Mouse (Mus musculus): ENCODE results near the gene Theg.
A peak's percentile ranks its signal among the peaks of the same experiment; 100 is the strongest.

Gene Theg

DNA sequence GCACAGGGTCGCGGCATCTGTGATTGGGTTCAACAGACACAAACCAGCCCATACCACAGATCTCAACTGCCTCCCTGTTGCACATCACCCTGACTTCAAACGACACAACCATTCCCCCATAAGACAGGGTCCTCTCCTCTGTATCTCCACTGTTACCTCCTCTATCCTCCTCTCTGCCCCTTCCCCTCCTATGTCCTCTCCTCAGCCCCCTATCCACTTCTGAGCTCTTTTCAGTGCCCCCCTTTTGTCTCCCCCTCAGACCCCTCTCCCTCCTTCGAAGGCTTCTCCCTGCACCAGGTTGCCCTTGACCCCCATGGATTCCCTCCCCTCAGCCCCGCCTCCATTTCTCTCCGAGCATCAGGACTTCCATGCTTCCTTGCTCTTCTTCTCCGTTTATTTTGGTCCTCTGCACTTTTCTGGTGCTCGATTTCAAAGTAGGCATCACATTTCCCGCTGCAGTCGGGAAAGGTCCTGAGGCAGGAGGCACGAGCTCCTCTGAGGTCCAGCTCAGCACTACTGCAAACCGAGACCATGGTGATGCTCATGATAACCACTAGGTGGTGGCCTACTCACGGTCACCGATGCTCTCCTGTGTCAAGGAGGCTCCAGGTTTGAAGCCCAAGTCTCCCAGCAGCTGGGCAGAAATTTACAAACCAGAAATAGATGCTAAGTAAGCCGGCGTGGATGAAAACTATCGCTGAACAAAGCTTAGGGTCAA is 7.9 kb upstream of the Theg start:
- peak; percentile 59 for DNase-seq (ENCODE audit: low read depth)

DNA sequence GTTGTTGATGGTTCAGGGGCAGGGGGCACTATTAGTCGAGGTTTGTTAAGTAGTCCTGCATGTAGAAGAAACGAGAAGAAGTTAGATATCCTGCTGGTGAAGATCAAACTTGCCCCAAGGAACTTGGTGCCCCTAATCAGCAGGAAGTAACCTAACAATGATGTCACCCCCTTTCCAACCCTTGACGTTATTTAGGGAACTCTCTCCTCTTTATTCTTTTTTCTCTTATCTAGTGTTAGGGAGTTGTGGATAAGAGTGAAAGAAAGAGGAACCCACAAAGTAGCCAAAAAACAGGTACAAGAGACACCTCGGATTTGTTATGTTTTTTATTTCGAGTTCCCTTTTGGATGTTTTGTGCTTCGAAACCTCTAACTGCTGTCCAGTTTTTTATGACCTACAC is 7.0 kb upstream of the Theg start:
- no peak for DNase-seq (ENCODE audit: low read depth)

DNA sequence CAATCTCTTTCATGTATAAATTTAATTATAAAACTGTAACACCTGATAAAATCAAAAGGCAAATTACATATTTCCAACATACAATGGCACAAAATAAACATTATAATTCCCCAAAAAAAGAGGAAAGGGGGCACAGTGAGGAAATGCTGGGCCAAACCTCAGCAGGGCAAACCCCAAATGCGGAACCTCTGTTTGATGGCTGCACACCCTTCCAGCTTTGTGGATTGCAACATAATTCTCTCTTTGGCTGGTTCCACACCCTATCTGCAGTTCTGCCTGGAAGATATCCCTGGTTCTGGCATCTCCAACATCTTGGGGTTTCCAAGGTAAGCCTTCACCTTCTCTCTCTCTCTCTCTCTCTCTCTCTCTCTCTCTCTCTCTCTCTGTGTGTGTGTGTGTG is 3.6 kb upstream of the Theg start:
- DNase-seq (ENCODE audit: low read depth): no peak

DNA sequence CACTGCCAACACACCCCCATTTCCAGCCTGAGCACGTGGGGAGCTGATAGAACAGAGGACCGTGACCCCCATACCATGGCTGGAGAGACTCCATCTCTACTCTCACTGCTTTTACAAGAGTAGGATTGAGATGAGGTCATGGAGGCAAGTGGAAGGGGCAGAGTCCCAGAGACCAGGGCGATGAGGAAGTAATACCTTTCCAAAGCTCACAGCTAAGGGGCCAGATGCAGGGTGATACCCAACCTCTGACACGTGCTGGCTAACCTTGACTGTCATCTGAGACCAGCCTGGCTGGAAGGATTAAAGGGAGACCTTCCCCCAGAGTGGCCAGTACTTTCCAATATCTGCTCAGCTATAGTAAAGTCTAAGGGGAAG is 608 bp upstream of the Theg start:
- DNase-seq (ENCODE audit: low read depth): no peak

DNA sequence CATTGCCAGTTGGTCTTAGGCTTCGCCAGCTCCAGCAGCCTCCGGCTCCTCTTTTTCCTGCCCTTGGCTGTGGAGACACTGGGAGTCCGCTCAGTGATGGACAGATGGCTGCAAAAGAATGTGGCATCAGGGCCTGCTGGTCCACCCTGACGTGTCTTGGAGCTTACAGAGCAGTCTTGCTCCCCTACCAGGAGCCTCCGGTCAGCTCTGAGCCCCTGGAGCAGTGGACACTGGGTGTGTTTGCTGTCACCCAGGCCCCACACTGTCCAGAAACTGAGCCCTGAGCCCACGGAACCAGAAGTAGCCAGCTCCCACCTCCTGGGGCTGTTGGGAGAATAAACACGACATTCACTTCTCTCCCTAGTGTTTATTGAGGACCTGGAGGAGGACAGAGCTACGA is 888 bp downstream of the Theg start:
- no peak for DNase-seq (ENCODE audit: low read depth)

DNA sequence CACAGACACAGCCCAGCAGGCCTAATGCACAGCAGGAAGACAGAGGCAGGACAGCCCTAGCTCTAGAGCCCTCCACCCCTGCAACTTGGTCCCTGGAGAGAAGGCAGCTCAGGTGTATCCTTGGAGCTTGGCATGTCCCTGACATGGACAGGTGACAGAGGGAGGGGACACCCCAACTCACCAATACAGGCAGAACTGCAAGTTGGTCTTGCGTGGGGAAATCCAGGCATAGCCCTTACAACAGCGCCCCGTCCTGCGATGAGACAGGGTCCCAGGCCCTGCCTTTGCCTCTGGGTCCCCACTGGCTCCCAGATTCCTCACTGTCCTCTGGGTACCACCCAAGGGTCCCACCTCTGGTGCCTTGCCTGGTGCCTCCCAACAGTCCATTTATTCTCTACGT is 1.4 kb downstream of the Theg start:
- DNase-seq (ENCODE audit: low read depth): no peak

DNA sequence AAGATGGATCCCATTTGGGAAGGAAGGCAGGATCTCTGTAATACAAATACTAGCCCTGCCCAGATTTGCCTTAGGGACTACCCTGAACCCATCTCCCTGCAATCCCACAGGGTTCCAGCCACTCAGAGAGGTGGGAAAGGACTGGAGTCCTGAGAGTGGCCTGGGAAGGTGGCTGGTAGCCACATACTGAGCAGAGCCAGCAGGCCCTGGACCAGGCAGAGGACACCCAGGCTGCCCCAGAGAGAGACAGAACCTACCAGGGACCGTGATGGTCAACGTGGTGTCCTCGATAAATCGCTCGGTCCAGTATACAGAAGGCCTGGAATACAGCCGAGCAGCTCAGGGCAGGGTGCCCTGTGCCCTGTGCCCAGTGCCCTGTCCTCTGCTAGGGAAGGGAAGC is 2.0 kb downstream of the Theg start:
- DNase-seq (ENCODE audit: low read depth): no peak

DNA sequence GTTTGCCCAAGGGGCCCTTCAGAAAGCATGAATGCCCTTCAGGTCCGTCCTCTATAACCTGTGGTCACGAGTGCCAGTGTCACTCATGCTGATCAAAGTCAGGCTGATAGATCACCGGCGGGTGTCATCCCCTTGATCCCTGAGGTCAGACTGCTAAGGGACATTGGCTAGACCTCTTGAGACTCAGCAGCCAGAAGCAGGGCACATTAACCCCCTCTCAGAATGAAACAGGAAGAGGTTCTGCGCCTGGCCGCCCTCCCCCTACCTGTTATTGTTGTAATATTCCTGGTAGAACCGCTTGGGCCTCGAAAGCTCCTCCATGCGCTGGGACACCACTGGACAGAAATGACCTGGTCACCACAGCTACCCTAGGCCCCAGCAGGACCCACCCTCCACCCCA is 2.7 kb downstream of the Theg start:
- no peak for DNase-seq (ENCODE audit: low read depth)

DNA sequence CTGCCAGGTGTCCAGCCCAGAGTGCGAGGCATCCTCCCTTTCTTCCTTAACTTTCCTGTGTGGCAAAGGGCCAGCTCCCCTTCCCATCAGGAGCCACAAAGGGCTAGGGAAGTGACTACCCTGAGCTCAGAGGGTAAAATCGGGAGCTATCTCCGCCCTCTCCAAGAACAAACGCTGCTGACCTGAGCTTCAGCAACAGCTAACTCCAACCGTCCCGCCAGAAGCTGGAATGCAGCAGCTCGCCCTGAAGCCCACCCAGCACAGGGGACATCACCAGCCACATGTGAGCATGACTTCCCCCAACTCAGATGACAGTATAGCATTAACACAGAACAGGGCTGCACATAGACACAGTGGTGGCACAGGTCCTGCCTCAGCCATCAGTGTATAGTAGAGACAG is 3.1 kb downstream of the Theg start:
- DNase-seq (ENCODE audit: low read depth): no peak

DNA sequence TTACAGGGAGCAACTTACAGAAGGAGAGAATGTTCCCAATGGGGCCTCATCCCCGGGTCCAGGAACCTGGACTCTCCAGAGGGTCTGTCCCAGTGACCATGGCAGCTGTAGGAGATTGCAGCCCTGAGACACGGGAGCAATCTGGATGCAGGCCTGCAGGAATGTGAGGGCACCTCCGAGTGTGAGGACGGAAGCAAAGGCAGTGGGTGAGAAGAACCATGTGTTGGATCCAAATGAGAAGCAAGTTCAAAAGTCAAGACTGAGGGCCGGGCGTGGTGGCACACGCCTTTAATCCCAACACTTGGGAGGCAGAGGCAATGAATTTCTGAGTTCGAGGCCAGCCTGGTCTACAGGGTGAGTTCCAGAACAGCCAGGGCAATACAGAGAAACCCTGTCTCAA is 5.6 kb downstream of the Theg start:
- DNase-seq (ENCODE audit: low read depth): no peak

DNA sequence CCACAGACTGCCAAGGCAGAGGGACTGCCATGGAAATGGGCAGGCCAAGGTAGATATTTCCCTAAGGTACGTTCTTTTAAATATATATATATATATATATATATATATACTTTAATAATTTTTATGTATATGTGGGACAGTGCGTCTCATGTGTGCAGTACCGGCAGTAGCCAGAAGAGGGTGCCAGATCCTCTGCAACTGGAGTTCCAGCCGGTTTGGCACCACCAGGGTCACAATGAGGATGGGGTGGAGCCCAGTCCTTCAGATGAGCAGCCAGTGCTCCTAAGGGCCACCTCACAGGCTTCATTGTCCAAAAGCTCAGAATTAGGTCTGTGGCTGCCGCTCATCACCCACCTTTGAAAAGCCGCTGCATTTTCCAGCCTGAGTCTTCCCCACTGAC is 6.3 kb downstream of the Theg start:
- peak; percentile 26 for DNase-seq (ENCODE audit: low read depth)

DNA sequence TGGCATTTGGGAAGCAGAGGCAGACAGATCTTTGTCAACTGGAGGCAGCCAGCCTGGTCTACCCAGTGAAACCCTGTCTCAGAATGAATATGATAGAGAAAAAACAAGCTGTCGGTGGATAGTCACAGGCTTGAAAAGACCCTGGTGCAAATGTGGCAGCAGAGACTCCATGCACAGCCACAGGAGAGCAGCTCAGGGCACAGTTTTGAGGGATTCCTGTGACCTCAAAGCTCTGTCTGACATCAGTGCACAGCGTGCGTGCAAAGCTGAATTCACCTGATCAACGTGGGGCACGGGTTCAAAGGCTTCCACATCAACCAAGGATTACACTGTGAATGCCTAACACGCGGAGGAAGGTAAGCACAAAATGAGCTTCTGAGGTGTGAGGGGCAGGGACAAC is 6.8 kb downstream of the Theg start:
- DNase-seq (ENCODE audit: low read depth): no peak

DNA sequence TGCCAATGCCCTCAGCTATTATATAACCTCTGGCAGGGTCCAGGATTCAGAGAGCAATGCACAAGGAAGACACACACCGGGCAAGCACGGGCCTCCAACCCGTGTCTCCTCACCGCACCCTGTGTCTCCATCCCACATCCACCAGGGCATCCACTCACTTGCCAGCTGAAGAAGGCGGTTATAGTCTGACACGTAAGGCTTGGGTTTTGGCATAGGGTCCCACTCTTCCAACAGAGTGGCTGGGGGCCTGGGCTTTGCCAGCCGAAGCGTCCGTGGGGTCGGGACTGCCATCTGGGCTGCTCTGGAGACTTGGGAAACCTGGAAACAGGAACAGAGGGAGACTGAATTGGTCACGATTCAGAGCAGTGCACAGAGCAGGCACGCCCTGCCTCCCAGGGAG is 7.3 kb downstream of the Theg start:
- no peak for DNase-seq (ENCODE audit: low read depth)

DNA sequence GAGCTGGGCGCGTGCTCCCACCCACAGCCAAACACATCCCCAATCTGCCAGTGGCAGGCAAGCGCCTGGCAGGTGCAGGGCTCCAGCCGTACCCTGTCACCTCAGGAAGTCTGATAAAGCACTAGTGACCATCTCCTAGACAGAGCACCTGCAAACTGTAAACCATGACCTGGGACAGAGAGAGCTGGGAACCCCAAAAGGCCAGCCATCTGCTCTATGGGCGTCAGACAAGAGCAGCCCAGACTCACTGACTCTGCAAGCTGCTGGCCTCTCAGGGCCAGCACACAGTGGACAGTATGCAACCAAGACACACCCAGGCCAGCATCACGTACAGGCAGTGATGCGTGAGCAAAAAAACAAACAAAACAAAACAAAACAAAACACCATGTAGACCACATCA is 8.2 kb downstream of the Theg start:
- DNase-seq (ENCODE audit: low read depth): no peak

DNA sequence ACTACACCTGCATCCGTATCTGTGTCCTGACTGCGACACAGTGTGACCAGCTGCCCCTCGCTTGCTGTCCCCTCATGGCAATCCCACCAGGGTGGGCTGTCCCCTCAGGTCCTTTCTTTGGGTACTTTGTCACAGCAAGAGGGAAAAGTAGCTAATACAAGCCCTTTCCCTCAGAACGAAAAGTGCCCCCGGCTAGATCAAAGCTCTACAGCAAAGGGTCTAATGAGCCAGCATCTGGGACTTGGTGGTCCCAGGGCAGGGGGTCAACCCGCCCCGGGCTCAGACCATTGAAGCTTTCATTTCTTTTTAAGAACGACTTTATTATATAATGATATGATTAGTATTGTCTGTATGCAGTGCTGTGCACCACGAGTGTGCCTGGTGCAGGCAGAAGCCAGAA is 8.9 kb downstream of the Theg start:
- no peak for DNase-seq (ENCODE audit: low read depth)

DNA sequence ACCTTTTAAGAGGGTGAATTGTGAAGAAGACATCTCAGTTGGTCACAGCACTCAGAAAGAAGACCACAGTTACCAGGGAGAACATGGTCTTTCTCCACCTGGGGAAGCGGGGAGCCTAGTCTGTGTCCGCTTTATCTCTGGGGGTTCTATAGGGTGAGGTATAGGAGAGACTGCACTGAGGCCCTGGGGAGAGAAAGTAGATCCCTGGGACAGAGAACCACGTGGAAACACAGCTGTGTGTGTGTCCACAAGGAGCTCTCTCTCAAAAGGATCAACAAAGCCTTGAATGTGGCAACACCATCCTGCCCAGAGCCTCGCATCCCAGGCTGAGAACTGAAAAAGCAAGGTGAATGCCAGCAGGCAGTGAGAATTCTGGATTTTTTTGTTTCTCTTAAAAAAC is 9.8 kb downstream of the Theg start:
- DNase-seq (ENCODE audit: low read depth): no peak

DNA sequence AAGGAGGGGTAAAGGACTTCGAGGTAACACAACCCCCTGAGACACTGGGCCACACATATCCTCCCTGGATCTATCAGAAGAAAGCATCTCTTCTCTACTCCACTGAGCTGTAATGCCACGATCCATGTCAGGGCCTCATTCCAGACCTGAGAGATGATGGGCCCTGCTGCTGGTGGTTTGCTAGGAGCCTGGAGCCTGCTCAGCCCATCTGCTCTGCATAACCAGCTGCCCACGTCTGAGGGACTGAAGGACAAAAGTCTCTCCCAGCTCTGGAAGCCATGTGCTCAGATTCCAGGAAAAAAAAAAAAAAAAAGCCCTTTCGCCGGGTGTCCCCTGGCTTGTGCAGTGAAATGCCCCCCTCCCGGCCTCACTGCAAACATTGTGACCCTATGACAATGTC is 11.4 kb downstream of the Theg start:
- no peak for DNase-seq (ENCODE audit: low read depth)

DNA sequence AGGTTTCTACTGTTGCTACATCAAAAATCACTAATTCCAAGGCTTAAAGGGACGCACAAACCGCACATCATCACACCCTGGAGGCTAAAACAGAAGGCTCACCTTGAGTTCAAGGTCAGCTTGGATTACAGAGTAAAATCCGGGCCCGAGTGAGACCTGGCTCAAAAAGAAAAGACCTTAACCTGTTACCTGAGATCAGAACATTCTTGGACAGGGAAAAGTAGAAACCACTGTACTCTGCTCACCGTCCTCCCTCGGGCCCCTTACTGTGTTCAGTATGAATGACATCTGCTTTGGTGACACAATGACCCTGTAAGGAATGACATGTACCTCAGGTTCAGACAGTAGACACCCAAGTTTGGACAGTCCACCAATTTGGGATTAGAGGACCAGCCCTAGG is 12.3 kb downstream of the Theg start:
- DNase-seq (ENCODE audit: low read depth): no peak

DNA sequence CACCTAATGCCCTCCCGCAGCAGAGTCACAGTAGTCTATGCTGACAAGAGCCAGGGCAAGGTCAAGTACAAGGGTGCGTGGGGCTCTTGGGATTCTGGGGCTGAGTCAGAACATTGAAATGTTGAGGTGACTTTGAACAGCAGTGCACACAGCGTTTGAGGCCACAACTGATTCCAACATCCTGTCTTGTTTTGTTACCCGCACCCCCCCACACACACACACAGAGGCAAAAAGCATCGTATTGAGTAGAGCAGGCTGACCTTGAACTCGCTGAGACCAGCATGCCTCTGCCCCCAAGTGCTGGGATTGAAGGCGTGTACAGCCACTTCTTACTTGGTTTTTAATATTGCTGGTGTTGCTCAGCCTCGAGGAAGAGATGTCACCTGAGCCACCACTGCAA is 12.8 kb downstream of the Theg start:
- DNase-seq (ENCODE audit: low read depth): no peak

DNA sequence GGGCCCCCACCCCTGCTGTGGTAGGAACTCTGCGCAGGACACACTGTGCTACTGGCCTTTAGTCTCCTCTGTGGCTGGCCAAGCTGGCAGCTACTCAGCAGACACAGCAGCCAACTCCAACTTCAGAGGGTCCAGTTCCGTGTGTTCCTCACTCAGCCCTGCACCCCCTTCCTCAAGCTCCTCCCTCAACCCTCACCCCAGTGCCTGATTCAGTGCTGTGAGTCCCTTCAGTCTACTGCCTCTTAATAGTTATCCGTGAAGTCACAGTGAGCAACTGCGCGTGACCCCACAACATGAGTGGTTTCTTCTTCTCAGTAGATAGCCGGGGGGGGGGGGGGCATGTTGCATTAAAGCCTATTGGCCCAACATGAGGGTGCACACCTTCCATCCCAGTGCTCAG is 13.5 kb downstream of the Theg start:
- no peak for DNase-seq (ENCODE audit: low read depth)

DNA sequence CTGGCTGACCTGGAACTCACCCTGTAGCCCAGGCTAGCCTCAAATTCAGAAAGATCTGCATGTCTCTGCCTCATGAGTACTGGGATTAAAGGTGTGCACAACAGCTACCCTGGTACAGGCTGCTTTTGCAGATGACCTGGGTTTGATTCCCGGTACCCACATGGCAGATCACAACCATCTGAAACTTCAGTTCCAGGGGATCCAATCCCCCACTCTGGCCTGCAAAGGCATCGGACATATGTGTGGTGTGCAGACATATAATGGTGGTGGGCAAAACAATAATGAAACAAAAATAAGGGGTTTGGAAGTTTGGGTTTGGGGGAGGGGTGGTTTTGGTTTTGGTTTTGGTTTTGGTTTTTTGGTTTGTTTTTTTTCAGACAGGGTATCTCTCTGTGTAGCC is 15.8 kb downstream of the Theg start:
- DNase-seq (ENCODE audit: low read depth): no peak

DNA sequence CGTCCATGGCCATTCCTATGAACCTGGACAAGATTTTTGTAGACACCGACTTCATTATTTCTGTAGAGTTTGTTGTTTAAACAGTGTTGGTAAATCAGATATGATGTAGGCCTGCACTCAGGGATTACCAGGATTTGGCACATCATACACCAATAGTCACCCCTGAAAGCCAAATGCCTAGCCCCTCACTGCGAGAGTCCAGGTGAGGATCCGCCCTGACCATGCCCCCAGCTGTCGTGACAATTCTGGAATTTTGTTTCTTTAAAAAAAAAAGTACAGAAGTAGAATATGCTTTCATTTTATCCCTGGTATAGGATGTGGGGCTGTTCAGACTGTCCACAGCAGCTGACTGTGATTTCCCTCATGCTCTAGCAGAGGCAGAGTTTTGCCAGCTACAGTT is 17.2 kb downstream of the Theg start:
- no peak for DNase-seq (ENCODE audit: low read depth)

DNA sequence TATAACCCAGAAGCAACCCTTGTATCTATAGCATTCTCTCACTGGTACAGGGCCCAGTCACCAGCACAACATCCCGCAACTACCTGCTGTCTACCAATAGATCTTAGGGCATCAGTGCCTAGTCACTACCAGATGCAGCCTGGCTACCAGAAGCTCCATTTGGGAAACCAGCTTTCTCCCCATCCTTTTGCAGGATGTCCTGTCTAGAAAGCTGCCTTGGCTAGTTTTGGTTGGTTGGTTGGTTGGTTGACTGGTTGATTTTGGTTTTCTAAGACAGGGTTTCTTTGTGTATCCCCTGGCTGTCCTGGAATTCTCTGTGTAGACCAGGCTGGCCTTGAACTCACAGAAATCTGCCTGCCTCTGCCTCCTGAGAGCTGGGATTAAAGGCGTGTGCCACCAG is 27.4 kb downstream of the Theg start:
- DNase-seq (ENCODE audit: low read depth): no peak

DNA sequence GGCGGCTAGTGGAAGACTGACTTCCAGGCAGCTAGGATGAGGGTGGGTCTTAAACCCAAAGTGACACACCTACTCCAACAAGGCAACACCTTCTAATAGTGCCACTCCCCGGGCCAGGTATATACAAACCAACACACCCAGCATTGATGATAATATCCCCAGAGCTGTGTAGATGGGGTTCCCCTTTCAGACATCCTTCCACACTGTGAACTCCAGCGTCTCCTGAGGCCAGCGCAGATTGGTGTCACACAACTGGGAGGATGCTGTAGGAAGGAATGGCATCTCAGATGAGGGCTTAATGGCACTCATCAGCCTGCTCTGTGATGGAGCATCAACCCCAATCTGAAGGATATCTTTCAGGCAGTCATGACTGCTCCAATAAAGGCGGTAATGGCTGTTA is 29.6 kb downstream of the Theg start:
- DNase-seq (ENCODE audit: low read depth): no peak

DNA sequence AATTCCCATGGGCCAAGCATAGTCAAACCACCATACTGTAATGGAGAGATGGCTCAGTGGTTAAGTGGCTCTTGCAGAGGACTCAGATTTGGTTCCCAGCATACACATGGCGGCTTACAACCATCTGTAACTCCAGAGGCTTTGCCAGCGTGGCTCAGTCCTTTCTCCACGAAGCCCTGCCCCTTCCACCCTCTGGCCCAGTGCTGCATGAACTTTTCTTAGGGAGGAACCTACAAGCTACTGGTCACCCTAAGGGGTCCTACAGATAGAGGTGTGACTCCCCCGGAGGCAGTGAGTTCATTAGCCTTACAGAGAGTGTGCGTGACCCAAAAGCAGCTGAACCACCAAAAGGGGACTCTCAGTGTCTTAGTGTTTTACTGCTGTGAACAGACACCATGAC is 30.2 kb downstream of the Theg start:
- DNase-seq (ENCODE audit: low read depth): no peak

Data from naive thymus-derived CD4-positive, alpha-beta T cell, adult 2 months (primary cell).